ENCODE assay signal across 14 mouse cellular contexts in the genomic region with DNA sequence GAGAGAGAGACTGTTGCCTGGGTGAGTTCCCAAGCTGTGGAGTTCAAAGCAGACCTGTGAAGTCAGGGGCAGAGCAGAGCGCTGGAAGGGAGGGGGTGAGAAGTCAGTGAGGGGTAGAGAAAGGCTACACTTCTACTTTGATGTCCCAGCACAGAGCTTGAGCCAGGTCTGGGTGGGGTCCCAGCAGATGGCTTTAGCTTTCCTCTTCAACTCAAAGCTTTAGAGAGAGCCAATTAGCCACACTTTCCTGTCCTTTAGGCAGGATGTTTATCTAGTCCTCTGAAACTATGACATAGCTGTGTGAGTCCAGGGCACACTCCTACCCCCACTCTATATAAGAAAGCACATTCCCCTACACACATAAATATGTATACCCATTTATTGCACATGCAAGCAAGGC. TPM values are rescaled to one million over a fixed set of nuclear protein-coding genes. Genes with fewer than 3 reads are reported as not detected.
DNase-seq lines count a peak whose midpoint lies in the region; ATAC-seq lines count a peak whose summit lies in the region.
"Had no signal": no experiment of that assay in that cellular context is flagged by ENCODE, and none has a peak within 500 bp of the region (broad histone marks: within the 10 kb centered on the region; RNA-seq: fewer than 3 reads in every experiment).

No protein-coding gene starts in this region.

- peak; percentile 51 for DNase-seq in heart, adult 8-10 months (ENCODE audit: low spot score)
- no peak for DNase-seq in heart, postnatal 4 days
- no peak for DNase-seq in liver
- DNase-seq in mesoderm, embryonic 11.5 days (ENCODE audit: low read depth, low spot score), result peak; percentile 27
- DNase-seq in cerebellum, postnatal 36 days, result no peak
- DNase-seq: adrenal gland, postnatal 10 days; cerebellum, adult 2 months; thymus, postnatal 25 days had no signal

- 22% methylated on average over 1 of the region's 1 CpGs for WGBS in liver, embryonic 12.5 days (ENCODE audit: insufficient replicate concordance)
- 20% methylated on average over 1 of the region's 1 CpGs for WGBS in heart, embryonic 13.5 days

- no peak overlapping the region for H3K27ac ChIP-seq in liver, embryonic 12.5 days
- peak overlapping the region; percentile 61 for H3K27ac ChIP-seq in heart, embryonic 13.5 days (replicated peaks)
- H3K27ac ChIP-seq: embryonic facial prominence, embryonic 13.5 days; macrophage had no signal

- H3K4me2 ChIP-seq in liver, embryonic 12.5 days, result no peak overlapping the region
- H3K4me2 ChIP-seq in heart, embryonic 13.5 days, result no peak overlapping the region
- H3K4me2 ChIP-seq: embryonic facial prominence, embryonic 13.5 days had no signal

- no peak overlapping the region for H3K4me3 ChIP-seq in liver, embryonic 12.5 days
- H3K4me3 ChIP-seq in heart, embryonic 13.5 days, result no peak overlapping the region
- H3K4me3 ChIP-seq: embryonic facial prominence, embryonic 13.5 days had no signal

- no peaks in the 10 kb centered on the region for H3K36me3 ChIP-seq in liver, embryonic 12.5 days
- no peaks in the 10 kb centered on the region for H3K36me3 ChIP-seq in heart, embryonic 13.5 days
- H3K36me3 ChIP-seq: embryonic facial prominence, embryonic 13.5 days had no signal

- peak; percentile 46; the same call in 1 of the 2 replicates for ATAC-seq in liver, embryonic 12.5 days
- ATAC-seq in heart, embryonic 13.5 days (ENCODE audit: extremely low read depth, insufficient number of reproducible peaks, low FRiP score, low TSS enrichment), result 0 out of 2 replicates have a peak, but pooled peaks have one; percentile 5
- ATAC-seq in granulocyte monocyte progenitor cell, adult 5-6 weeks (replicated peaks; ENCODE audit: poor library complexity, severe bottlenecking), result no peak

- peaks cover 25% of the 10 kb centered on the region for H3K27me3 ChIP-seq in liver, embryonic 12.5 days (replicated peaks)
- H3K27me3 ChIP-seq in heart, embryonic 13.5 days (replicated peaks), result peaks cover 11% of the 10 kb centered on the region

- no peaks in the 10 kb centered on the region for H3K9me3 ChIP-seq in liver, embryonic 12.5 days (replicated peaks)
- H3K9me3 ChIP-seq in heart, embryonic 13.5 days, result no peaks in the 10 kb centered on the region
- H3K9me3 ChIP-seq: embryonic facial prominence, embryonic 13.5 days had no signal

- no peak overlapping the region for H3K9ac ChIP-seq in liver, embryonic 12.5 days
- H3K9ac ChIP-seq in heart, embryonic 13.5 days, result no peak overlapping the region
- H3K9ac ChIP-seq: embryonic facial prominence, embryonic 13.5 days had no signal

- peaks cover 24% of the 10 kb centered on the region for H3K4me1 ChIP-seq in liver, embryonic 12.5 days
- peaks cover 31% of the 10 kb centered on the region for H3K4me1 ChIP-seq in heart, embryonic 13.5 days

RNA-seq across cellular contexts. Expression of a gene that starts 4.3 kb away (rescaled TPM):
- 10 to 100 TPM; 10.3 to 26.7 (median 25.4) TPM for total RNA-seq in heart, adult 8-10 months (2022)
- total RNA-seq in heart, postnatal 4 days (2021), result 100 to 1,000 TPM in 1 of 2 experiments, 10 to 100 TPM in 1; 85.4 to 109 TPM
- 5.1 and 5.3 TPM in 2 replicates for polyA plus RNA-seq in liver, embryonic 12.5 days (2016; fragmentation: Nextera tagmentation; extraction: Ambion mirVana)
- polyA plus RNA-seq in heart, embryonic 13.5 days (2015; fragmentation: Nextera tagmentation; extraction: Ambion mirVana), result 22.3 and 27.8 TPM in 2 replicates
- 0.41 TPM in 1 of 2 replicates, not detected in the other for total RNA-seq in granulocyte monocyte progenitor cell, adult 5-6 weeks (2014; fragmentation: Nextera tagmentation)
- not detected in 2 replicates for total RNA-seq in granulocyte monocyte progenitor cell, adult 5-6 weeks (2017)
- total RNA-seq: hematopoietic stem cell, adult 5-6 weeks had no signal
- polyA plus RNA-seq: macrophage had no signal

Comparison
In these comparisons a context has a peak if more than half of its experiments do, and no peak if none do; other contexts are left out.
1. DNase-seq: peak in heart, adult 8-10 months (single experiment) and mesoderm, embryonic 11.5 days (single experiment); none in heart, postnatal 4 days (single experiment), liver (single experiment) and cerebellum, postnatal 36 days (0 of 2).
2. RNA of a gene that starts 4.3 kb away (total RNA-seq): 85.4 to 109 TPM in heart, postnatal 4 days and 10.3 to 26.7 TPM in heart, adult 8-10 months; 0.41 TPM in granulocyte monocyte progenitor cell, adult 5-6 weeks; every median in the first group is over 4 times any median in the second.